Mouse (Mus musculus): ENCODE measurements around the gene Wipi2.

DNA sequence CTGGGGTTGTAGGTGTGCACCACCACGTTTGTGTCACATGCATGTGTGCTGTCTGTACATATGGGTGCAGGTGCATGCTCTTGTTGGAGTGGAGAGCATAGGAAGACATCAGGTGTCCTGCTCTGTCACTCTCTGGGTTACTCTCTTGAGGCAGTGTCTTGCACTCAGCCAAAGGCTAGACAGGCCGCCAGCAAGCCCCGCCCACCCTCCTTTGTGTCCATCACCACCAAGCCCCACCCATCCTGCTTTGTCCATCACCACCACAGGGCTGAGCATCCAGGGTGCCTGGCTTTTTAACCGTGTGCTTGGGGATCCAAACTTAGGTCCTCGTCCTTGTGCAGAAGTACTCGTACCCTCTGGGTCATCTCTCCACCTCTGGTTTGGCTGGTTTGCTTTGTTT is 68.8 kb downstream of the Wipi2 start:
- TF ChIP-seq POLR2A (IDR thresholded peaks at IDR 0.05; ENCODE audit: extremely low read depth, insufficient read depth, low read length) (no peak), CTCF (IDR thresholded peaks at IDR 0.05; ENCODE audit: extremely low read depth, insufficient read depth, low read length) (no peak)

All from cortical plate, adult 2 months (tissue).